Mouse (Mus musculus): ENCODE data around the gene Syngap1. TPM values are rescaled to one million over a fixed set of nuclear protein-coding genes. Genes with fewer than 3 reads are reported as not detected.

Syngap1 gene
- polyA plus RNA-seq, 1 experiment from 2014 or later, result 3.2 TPM

Small RNA genes lying within 50 kb of the gene (microRNA-seq; reads per million reads assigned to microRNA genes)
- not detected for gene Gm27775 (ENCODE audit: insufficient number of aligned reads)
- not detected for gene Mir3083 (ENCODE audit: insufficient number of aligned reads)
- gene Mir6968 (ENCODE audit: insufficient number of aligned reads), result not detected

Other genes with a start within 250 kb of the Syngap1 start
- 2.8 TPM in 2 replicates for gene Crebrf, start 225.6 kb upstream of the Syngap1 start, polyA plus RNA-seq (2014; fragmentation: Nextera tagmentation; extraction: Ambion mirVana)
- 46.1 and 49.7 TPM in 2 replicates for gene Bnip1, start 160.2 kb upstream of the Syngap1 start, polyA plus RNA-seq (2014; fragmentation: Nextera tagmentation; extraction: Ambion mirVana)
- gene Nkx2-5, start 96.2 kb upstream of the Syngap1 start, polyA plus RNA-seq (2014; fragmentation: Nextera tagmentation; extraction: Ambion mirVana), result not detected in 2 replicates
- 11.1 and 11.3 TPM in 2 replicates for gene Kifc5b, start 24.2 kb upstream of the Syngap1 start, polyA plus RNA-seq (2014; fragmentation: Nextera tagmentation; extraction: Ambion mirVana)
- 4.5 and 4.9 TPM in 2 replicates for gene Phf1, start 8.2 kb upstream of the Syngap1 start, polyA plus RNA-seq (2014; fragmentation: Nextera tagmentation; extraction: Ambion mirVana)
- gene Cuta, start 1.7 kb upstream of the Syngap1 start, polyA plus RNA-seq (2014; fragmentation: Nextera tagmentation; extraction: Ambion mirVana), result 141 and 154 TPM in 2 replicates
- 13.7 and 13.9 TPM in 2 replicates for gene Zbtb9, start 31.9 kb downstream of the Syngap1 start, polyA plus RNA-seq (2014; fragmentation: Nextera tagmentation; extraction: Ambion mirVana)
- gene Bak1, start 87.8 kb downstream of the Syngap1 start, polyA plus RNA-seq (2014; fragmentation: Nextera tagmentation; extraction: Ambion mirVana), result 6.6 and 7.6 TPM in 2 replicates
- gene Itpr3, start 116.1 kb downstream of the Syngap1 start, polyA plus RNA-seq (2014; fragmentation: Nextera tagmentation; extraction: Ambion mirVana), result 1.7 and 2.2 TPM in 2 replicates
- 330 and 336 TPM in 2 replicates for gene Uqcc2, start 192.7 kb downstream of the Syngap1 start, polyA plus RNA-seq (2014; fragmentation: Nextera tagmentation; extraction: Ambion mirVana)
- gene Ip6k3, start 226.5 kb downstream of the Syngap1 start, polyA plus RNA-seq (2014; fragmentation: Nextera tagmentation; extraction: Ambion mirVana), result 0.08 and 0.19 TPM in 2 replicates